Mouse (Mus musculus) macrophage (primary cell): Measurements from ENCODE around the gene Ptms. TPM values are rescaled to one million over a fixed set of nuclear protein-coding genes. Genes with fewer than 3 reads are reported as not detected.
"Not testable (repeated sequence)": the region's sequence is repeated elsewhere in the genome, so short reads cannot be mapped to it uniquely, and the experiment has no call there.

Source experiments
- H3K27ac ChIP-seq: fragments of 350-480 bp; formaldehyde crosslinking; 2 replicates; pipeline ENCODE4 v1.9.0; 2021
- H3K36me3 ChIP-seq: fragments of 350-480 bp; formaldehyde crosslinking; 2 replicates; pipeline ENCODE4 v1.9.0; 2021; ENCODE audit errors: inconsistent target
- H3K4me3 ChIP-seq: fragments of 350-480 bp; formaldehyde crosslinking; 2 replicates; pipeline ENCODE4 v1.9.0; 2021; ENCODE audit errors: inconsistent target
- H3K79me2 ChIP-seq: fragments of 350-480 bp; formaldehyde crosslinking; 2 replicates; pipeline ENCODE4 v1.9.0; 2021; ENCODE audit errors: inconsistent target
- whole genome bisulfite sequencing: methylation state at CpG from one replicate; pipeline ENCODE4 v1.1.7; 2026; ENCODE audit warnings: inconsistent platforms; ENCODE audit not compliant: missing documents; 5-methylcytosine and 5-hydroxymethylcytosine counted together
- polyA plus RNA-seq: library from polyadenylated mRNA; stranded (reverse); fragments of 250-400 nt; gene quantifications from 3 replicates; pipeline ENCODE4 v1.2.4, GENCODE M21; 2018; ENCODE audit warnings: inconsistent platforms

The Ptms gene
- polyA plus RNA-seq, 1 experiment from 2014 or later, result 1,227 TPM

DNA sequence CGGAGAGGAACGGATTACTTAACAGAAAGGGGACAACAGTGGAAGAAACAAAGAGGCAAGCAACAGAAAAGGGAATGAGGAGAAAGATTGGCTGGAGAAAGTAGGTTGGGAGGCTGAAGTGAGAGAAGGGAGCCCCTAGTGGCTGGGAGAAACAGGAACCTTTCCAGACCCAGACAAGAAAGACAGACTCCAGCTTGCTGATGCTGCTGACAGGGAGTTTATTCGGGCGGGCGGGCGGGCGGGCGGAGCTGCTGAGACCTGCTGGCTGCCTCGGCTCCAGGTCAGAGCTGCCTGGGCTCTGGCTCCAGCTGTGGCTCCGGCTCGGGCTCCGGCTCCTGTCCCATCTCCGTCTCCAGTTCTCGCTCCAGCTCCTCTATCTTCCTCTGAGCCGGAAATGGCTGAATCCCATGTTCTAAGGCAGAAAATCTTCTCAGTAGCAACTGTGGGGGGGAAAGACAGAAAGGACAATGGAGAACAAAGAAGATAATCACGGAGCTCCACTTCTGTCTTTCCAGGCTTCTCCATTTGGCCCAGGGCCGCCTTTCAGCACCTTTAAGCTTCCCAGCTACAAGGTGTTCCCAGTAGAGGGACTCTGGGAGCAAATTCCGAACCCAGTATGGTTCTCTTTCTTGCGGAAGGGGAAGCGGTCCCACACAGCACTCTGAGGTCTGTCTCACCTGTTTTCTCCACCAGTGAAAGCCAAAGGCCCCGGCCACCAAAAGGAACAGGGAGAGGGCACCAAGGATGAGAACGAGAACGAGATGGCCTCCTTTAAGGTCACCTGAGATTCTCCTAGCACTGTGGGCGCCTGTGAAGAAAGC lies 15.5 kb downstream of the Ptms start:
- WGBS, result 44% methylated on average over 24 of the region's 24 CpGs

DNA sequence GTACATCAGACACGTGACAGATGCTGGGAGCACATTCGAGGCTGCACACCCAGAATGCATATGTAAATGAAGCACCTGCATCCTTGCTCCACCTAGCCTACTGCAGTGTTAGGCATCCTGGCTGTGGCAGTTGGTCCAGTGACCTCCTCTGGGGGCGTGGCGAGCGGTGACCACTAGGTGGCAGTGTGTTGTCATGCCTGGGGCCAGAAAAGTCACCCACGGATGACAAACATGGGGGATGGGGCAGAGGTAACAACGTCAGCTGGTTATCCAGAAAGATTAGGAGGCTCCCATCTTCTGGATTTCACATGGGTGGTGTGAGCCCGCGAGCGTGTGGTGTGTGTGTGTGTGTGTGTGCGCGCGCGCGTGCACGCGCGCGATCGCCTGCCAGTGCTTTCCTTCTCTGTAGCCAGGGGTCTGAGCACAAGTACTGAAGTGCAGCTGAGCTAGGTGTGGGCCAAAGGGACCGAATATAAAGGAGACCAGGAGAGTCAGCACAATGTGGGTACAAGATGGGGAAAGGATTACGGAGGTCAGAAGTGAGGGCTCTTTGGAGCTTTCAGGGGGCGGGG lies 16.2 kb downstream of the Ptms start:
- Histone ChIP-seq H3K79me2 (no peaks in the 10 kb centered on the region), H3K27ac (peak overlapping the region; percentile 90), H3K36me3 (no peaks in the 10 kb centered on the region), H3K4me3 (peak overlapping the region; percentile 26)
- WGBS, result 1% methylated on average over 20 of the region's 23 CpGs

More for the DNA sequence above, 15.5 kb downstream of the Ptms start:
- H3K36me3 ChIP-seq, result no peaks in the 10 kb centered on the region
- H3K4me3 ChIP-seq, result peak overlapping the region; percentile 26
- H3K79me2 ChIP-seq, result no peaks in the 10 kb centered on the region
- H3K27ac ChIP-seq, result peak overlapping the region; percentile 90

DNA sequence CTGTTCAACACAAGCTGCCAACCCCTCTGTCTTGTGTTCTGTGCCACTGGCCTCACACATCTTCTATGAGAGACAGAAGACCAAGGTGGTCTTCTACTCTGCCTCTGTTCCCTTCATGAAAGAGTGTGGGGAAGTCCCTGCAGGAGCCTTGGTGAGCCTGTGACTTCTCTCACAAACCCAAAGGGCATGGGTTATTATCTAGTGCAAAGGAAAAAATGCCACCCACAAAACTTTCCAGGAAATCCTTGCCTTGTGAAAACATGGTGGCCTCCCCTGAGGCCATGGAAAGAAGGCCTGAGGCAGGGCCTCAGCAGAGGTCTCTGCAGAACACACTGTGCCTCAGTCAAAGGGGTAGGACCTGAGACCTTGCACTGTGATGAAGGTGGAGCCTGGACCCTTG lies 18.1 kb downstream of the Ptms start:
- H3K27ac ChIP-seq, result peak overlapping the region; percentile 97
- H3K4me3 ChIP-seq, result no peak overlapping the region
- H3K36me3 ChIP-seq, result no peaks in the 10 kb centered on the region
- no peaks in the 10 kb centered on the region for H3K79me2 ChIP-seq

DNA sequence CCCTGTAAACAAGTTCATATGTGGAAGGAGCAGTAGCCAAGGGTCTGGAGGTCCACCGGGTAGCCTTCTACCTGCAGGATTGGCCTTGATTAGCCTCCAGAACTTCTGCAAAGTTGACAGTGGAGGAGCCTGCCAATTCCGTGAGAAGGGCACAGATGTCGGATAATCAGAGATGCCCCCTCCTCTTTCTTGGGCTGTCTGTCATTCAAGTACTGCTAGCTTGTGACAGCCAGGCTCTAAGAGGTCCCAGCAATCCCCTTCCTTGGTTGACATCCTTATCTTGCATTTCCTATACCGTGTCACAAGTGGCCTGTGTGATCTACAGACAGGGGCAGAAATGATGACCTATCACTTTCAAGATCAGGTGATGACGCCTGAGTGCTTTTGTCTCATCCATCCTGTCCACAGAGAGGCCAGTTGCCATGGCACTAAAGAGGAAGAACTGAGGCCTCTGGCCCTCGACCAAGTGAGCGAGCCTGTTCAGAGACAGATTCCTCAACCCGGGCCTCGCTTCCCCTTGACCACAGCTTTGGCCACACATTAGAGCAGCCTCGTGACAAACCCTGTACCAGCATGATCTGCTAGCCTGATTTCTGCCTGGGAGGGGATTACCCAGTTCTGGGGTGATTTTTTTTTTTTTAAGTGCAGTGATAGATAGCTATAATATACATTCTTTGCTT lies 19.0 kb downstream of the Ptms start:
- H3K36me3 ChIP-seq, result no peaks in the 10 kb centered on the region
- 24% methylated on average over 10 of the region's 10 CpGs for WGBS
- no peaks in the 10 kb centered on the region for H3K79me2 ChIP-seq
- H3K4me3 ChIP-seq, result no peak overlapping the region
- H3K27ac ChIP-seq, result peak overlapping the region; percentile 97

DNA sequence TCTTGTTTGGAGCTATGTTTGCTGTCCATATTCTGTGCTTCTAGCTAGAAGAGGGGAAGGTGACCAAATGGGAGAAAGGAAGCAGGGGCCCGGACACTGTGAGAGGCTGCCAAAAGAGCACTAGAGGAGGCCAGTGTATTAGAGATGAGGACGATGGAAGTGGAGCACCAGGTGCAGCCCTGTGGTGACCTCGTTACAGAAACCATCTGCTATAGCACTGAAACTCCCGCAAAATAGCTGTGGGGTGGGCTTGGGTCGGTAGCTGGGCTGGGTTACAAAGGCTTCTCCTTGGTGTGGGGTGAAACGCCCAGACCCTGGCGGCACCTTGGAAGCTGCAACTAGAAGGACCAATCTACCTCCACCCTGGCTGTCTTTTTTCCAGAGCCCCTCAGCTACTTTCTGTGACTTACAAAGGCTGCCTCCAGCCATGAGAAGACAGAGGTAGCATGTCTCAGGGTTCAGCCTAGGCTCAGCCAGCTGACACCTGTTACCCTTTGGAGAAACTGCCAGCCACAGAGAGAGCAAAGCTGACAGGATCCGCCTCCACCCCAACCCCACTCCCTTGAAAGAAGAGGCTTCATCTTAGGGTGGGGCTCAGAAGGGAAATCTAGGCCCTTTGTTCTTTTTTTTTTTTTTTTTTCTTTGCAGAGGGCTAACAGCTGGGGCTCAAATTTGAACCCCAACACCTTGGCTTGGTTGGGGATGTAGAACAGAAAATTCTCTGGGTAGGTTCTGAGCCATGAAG lies 19.7 kb downstream of the Ptms start:
- no peak overlapping the region for H3K4me3 ChIP-seq
- 85% methylated on average over 8 of the region's 8 CpGs for WGBS
- peak overlapping the region; percentile 97 for H3K27ac ChIP-seq

GRCm38 (mm10) chr6:124898359-124898758 lies 21.5 kb downstream of the Ptms start:
- Histone ChIP-seq H3K4me3 (no peak overlapping the region), H3K36me3 (no peaks in the 10 kb centered on the region), H3K27ac (peak overlapping the region; percentile 97), H3K79me2 (no peaks in the 10 kb centered on the region)
- WGBS, result 0% methylated on average over 3 of the region's 3 CpGs

More for the DNA sequence above, 19.7 kb downstream of the Ptms start:
- no peaks in the 10 kb centered on the region for H3K36me3 ChIP-seq
- no peaks in the 10 kb centered on the region for H3K79me2 ChIP-seq

- H3K79me2 ChIP-seq, H3K4me3 ChIP-seq, H3K36me3 ChIP-seq: not testable (repeated sequence)
- peak overlapping the region; percentile 77 for H3K27ac ChIP-seq
- WGBS, result 100% methylated on average over 1 of the region's 2 CpGs
Measured at GRCm38 (mm10) chr6:124894113-124894512, 25.8 kb downstream of the Ptms start.

GRCm38 (mm10) chr6:124890997-124891396 lies 28.9 kb downstream of the Ptms start:
- Histone ChIP-seq H3K36me3 (no peaks in the 10 kb centered on the region), H3K27ac (no peak overlapping the region), H3K79me2 (no peaks in the 10 kb centered on the region; the same call in 1 of the 2 replicates), H3K4me3 (no peak overlapping the region)
- WGBS, result 64% methylated on average over 6 of the region's 6 CpGs

GRCm38 (mm10) chr6:124888555-124889125 lies 31.3 kb downstream of the Ptms start:
- no peak overlapping the region for H3K27ac ChIP-seq
- H3K79me2 ChIP-seq, result no peaks in the 10 kb centered on the region; the same call in 1 of the 2 replicates
- H3K36me3 ChIP-seq, result no peaks in the 10 kb centered on the region
- no peak overlapping the region for H3K4me3 ChIP-seq
- 92% methylated on average over 5 of the region's 6 CpGs for WGBS

DNA sequence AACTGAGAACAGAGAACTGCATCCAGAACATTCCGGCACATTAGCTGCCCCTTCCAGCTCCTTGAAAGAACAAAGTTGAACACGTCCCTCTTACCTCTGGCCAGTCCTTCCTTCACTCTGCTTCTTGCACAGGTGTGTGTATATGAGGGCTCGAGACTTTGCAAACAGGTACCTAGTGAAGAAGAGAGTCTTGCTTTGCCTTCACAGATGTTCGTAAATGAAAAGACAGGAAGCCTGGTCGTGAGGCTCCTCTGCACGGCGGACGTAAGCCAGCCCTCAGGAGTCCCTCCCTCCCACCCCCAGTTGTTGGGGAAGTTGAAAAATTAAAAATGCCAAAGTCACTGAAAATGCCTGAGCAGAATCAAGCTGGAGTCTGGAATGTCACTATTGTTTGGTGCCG lies 31.9 kb downstream of the Ptms start, which contains the start of gene Cd4:
Gene Cd4 (minus strand): TSS at position 236 of the 400 bp plus-strand sequence.
- Histone ChIP-seq H3K79me2 (no peaks in the 10 kb centered on the region; the same call in 1 of the 2 replicates), H3K27ac (no peak within 1 kb of the TSS), H3K4me3 (no peak within 1 kb of the TSS), H3K36me3 (no peaks in the 10 kb centered on the region)
- 67% methylated on average over 9 of the region's 9 CpGs for WGBS

DNA sequence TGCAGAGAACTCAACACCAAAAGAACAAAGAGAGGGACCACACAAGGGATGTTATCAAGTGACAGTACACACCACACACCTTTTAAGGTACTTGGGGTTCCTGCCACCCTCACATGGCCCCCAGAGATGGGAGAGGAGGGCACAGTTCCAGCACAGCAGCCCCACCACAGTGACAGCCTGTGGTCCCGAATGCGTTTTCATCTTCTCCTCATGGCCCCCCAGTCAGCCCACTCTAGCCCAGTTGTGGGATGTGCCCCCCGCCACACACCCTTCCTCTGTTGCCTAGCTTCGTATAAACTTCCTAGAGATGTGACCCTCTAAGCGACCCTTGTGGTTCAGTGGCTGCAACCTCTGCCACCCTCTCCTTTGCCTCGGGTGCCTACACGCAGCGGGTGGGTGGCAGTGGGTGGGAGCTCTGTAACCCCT lies 33.9 kb downstream of the Ptms start:
- H3K4me3 ChIP-seq, result no peak overlapping the region
- 85% methylated on average over 8 of the region's 8 CpGs for WGBS
- no peak overlapping the region for H3K27ac ChIP-seq
- H3K36me3 ChIP-seq, result no peaks in the 10 kb centered on the region
- no peaks in the 10 kb centered on the region; the same call in 1 of the 2 replicates for H3K79me2 ChIP-seq

GRCm38 (mm10) chr6:124884714-124885500 lies 35.0 kb downstream of the Ptms start:
- Histone ChIP-seq H3K27ac (no peak overlapping the region), H3K36me3 (no peaks in the 10 kb centered on the region), H3K79me2 (no peaks in the 10 kb centered on the region; the same call in 1 of the 2 replicates), H3K4me3 (no peak overlapping the region)
- 92% methylated on average over 10 of the region's 10 CpGs for WGBS

- no peaks in the 10 kb centered on the region; the same call in 1 of the 2 replicates for H3K79me2 ChIP-seq
- 82% methylated on average over 6 of the region's 10 CpGs for WGBS
- H3K4me3 ChIP-seq, result no peak overlapping the region
- no peak overlapping the region for H3K27ac ChIP-seq
- H3K36me3 ChIP-seq, result no peaks in the 10 kb centered on the region
Measured at GRCm38 (mm10) chr6:124883351-124883750, 36.6 kb downstream of the Ptms start.
